25 mouse cellular contexts compared by ENCODE assay signal in the genomic region with DNA sequence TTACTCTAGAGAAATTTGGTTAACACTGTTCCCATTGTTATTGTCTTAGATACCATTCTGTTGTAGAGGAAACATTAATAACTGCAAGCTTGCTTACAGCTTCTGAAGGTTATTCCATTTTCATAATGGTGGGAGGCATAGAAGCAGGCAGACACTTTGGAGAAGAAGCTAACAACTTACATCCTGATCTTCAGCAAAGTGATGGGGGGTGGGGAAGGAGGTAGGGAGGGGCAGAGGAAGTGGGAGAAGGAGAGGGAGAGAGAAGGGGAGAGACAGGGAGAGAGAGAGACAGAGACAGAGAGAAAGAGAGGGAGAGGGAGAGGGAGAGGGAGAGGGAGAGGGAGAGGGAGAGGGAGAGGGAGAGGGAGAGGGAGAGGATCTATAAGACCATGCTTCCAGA. TPM values are rescaled to one million over a fixed set of nuclear protein-coding genes. Genes with fewer than 3 reads are reported as not detected.
DNase-seq lines count a peak whose midpoint lies in the region; ATAC-seq and TF ChIP-seq lines count a peak whose summit lies in the region.
"Had no signal": no experiment of that assay in that cellular context is flagged by ENCODE, and none has a peak within 500 bp of the region (broad histone marks: within the 10 kb centered on the region; RNA-seq: fewer than 3 reads in every experiment).

No protein-coding gene starts in this region.

- H3K27ac ChIP-seq in ES-Bruce4 (ENCODE audit: insufficient read depth, low read length) (peak overlapping the region; percentile 99), ES-E14 (ENCODE audit: insufficient read depth, low read depth, low read length, poor library complexity, severe bottlenecking) (peak overlapping the region; percentile 78; the same call in 1 of the 2 replicates)
- H3K27ac ChIP-seq in cerebellum, adult 2 months (ENCODE audit: insufficient read depth, low read length), result no peak overlapping the region
- no peak overlapping the region for H3K27ac ChIP-seq in forebrain, embryonic 11.5 days (ENCODE audit: low read depth, low read length)
- H3K27ac ChIP-seq: embryonic facial prominence, embryonic 13.5 days; embryonic facial prominence, embryonic 15.5 days; forebrain, embryonic 10.5 days; forebrain, embryonic 13.5 days; forebrain, embryonic 15.5 days had no signal

- TF ChIP-seq EP300 in ES-Bruce4 (IDR thresholded peaks at IDR 0.05; ENCODE audit: insufficient read depth, low read depth, low read length), result no peak

- no peak overlapping the region for H3K9ac ChIP-seq in ES-Bruce4 (ENCODE audit: low read depth, poor library complexity, severe bottlenecking)
- no peak overlapping the region for H3K9ac ChIP-seq in ES-E14 (ENCODE audit: insufficient read depth, low read depth, low read length, poor library complexity, severe bottlenecking)
- H3K9ac ChIP-seq in forebrain, embryonic 11.5 days (ENCODE audit: low read length), result no peak overlapping the region
- H3K9ac ChIP-seq: embryonic facial prominence, embryonic 13.5 days; embryonic facial prominence, embryonic 15.5 days; forebrain, embryonic 13.5 days; forebrain, embryonic 15.5 days; forebrain, postnatal 0 days had no signal

- no peak overlapping the region for H3K4me2 ChIP-seq in forebrain, embryonic 11.5 days (ENCODE audit: low read depth, low read length, severe bottlenecking)
- H3K4me2 ChIP-seq: embryonic facial prominence, embryonic 13.5 days; embryonic facial prominence, embryonic 15.5 days; forebrain, embryonic 13.5 days; forebrain, embryonic 15.5 days had no signal

- no peak for ATAC-seq in forebrain, embryonic 11.5 days (replicated peaks; ENCODE audit: low FRiP score)
- ATAC-seq: activated CD4-positive, CD25-positive, alpha-beta regulatory T cell, adult 4 months; forebrain, embryonic 13.5 days; forebrain, embryonic 15.5 days; forebrain, postnatal 0 days; Patski had no signal

- TF ChIP-seq CTCF in ES-Bruce4 (IDR thresholded peaks at IDR 0.05; ENCODE audit: low read depth, low read length), result no peak
- no peak for TF ChIP-seq CTCF in cerebellum, adult 2 months (IDR thresholded peaks at IDR 0.05; ENCODE audit: borderline replicate concordance, insufficient read depth, low read depth, low read length)

- DNase-seq in ES-E14 (ENCODE audit: low read depth, low spot score) (no peak), ZHBTc4 (ENCODE audit: low read depth, low spot score) (peak; percentile 11)
- no peak for DNase-seq in cerebellum, adult 2 months
- DNase-seq in forebrain, embryonic 11.5 days (ENCODE audit: low spot score), result no peak
- DNase-seq: adrenal gland, adult 8-10 months; adrenal gland, postnatal 14 days; adrenal gland, postnatal 36 days; B cell, adult 2 months; cerebellum, adult 11-12 months; cerebellum, adult 8-10 months; cerebellum, adult 9-11 months; cerebellum, postnatal 14 days; cerebellum, postnatal 36 days; embryo, embryonic 11 days; forebrain, postnatal 0 days had no signal

- H3K4me3 ChIP-seq in ES-Bruce4 (ENCODE audit: low read depth, low read length), result no peak overlapping the region
- no peak overlapping the region for H3K4me3 ChIP-seq in ES-E14 (ENCODE audit: insufficient read depth in 1 of 2, low read depth in 1 of 2, low read length in 2 of 2, poor library complexity in 1 of 2, severe bottlenecking in 1 of 2)
- no peak overlapping the region for H3K4me3 ChIP-seq in cerebellum, adult 2 months (replicated peaks; ENCODE audit: insufficient read depth, low read depth, low read length)
- no peak overlapping the region for H3K4me3 ChIP-seq in forebrain, embryonic 11.5 days (ENCODE audit: low read depth, low read length)
- H3K4me3 ChIP-seq: embryonic facial prominence, embryonic 13.5 days; embryonic facial prominence, embryonic 15.5 days; erythroblast, embryonic 14.5 days; forebrain, embryonic 10.5 days; forebrain, embryonic 13.5 days; forebrain, embryonic 15.5 days had no signal

- in situ Hi-C loops in ES-E14 (cut with MboI; ENCODE audit: low sequenced_read_pairs in 2 of 2, unreplicated experiment in 2 of 2), result no loop called here

- no peak for TF ChIP-seq POLR2A in ES-Bruce4 (IDR thresholded peaks at IDR 0.05; ENCODE audit: insufficient read depth, low read length)
- TF ChIP-seq POLR2A in cerebellum, adult 2 months (IDR thresholded peaks at IDR 0.05; ENCODE audit: borderline replicate concordance, insufficient read depth, low read length), result no peak

- H3K4me1 ChIP-seq in ES-Bruce4 (ENCODE audit: control insufficient read depth, insufficient read depth, low read length) (peaks cover 2% of the 10 kb centered on the region), ES-E14 (ENCODE audit: control insufficient read depth in 2 of 2, insufficient read depth in 2 of 2, low read length in 2 of 2, poor library complexity in 1 of 2) (no peaks in the 10 kb centered on the region)
- H3K4me1 ChIP-seq in cerebellum, adult 2 months (ENCODE audit: control insufficient read depth, insufficient read depth, low read length), result no peaks in the 10 kb centered on the region
- H3K4me1 ChIP-seq in forebrain, embryonic 11.5 days (replicated peaks; ENCODE audit: control insufficient read depth, insufficient read depth, low read length), result no peaks in the 10 kb centered on the region
- H3K4me1 ChIP-seq: embryonic facial prominence, embryonic 13.5 days; embryonic facial prominence, embryonic 15.5 days; forebrain, embryonic 10.5 days; forebrain, embryonic 13.5 days; forebrain, embryonic 15.5 days had no signal

- H3K36me3 ChIP-seq in ES-Bruce4 (ENCODE audit: control insufficient read depth, insufficient read depth, low read length, poor library complexity, severe bottlenecking), result no peaks in the 10 kb centered on the region
- no peaks in the 10 kb centered on the region for H3K36me3 ChIP-seq in ES-E14 (ENCODE audit: control insufficient read depth, insufficient read depth, low read length, poor library complexity, severe bottlenecking)
- H3K36me3 ChIP-seq in forebrain, embryonic 11.5 days (ENCODE audit: control insufficient read depth, insufficient read depth, low read length), result no peaks in the 10 kb centered on the region
- H3K36me3 ChIP-seq: embryonic facial prominence, embryonic 13.5 days; embryonic facial prominence, embryonic 15.5 days; forebrain, embryonic 10.5 days; forebrain, embryonic 15.5 days; G1E had no signal

- H3K9me3 ChIP-seq in ES-Bruce4 (replicated peaks; ENCODE audit: control insufficient read depth, insufficient read depth, low read length, poor library complexity, severe bottlenecking), result no peaks in the 10 kb centered on the region
- no peaks in the 10 kb centered on the region; the same call in 1 of the 2 replicates for H3K9me3 ChIP-seq in ES-E14 (ENCODE audit: control insufficient read depth, insufficient read depth, low read depth, low read length)
- H3K9me3 ChIP-seq in forebrain, embryonic 11.5 days (ENCODE audit: control insufficient read depth, low read length), result no peaks in the 10 kb centered on the region
- H3K9me3 ChIP-seq: embryonic facial prominence, embryonic 13.5 days; embryonic facial prominence, embryonic 15.5 days; forebrain, embryonic 10.5 days; forebrain, embryonic 13.5 days; forebrain, embryonic 15.5 days; G1E had no signal

- H3K27me3 ChIP-seq in ES-Bruce4 (ENCODE audit: control insufficient read depth, insufficient read depth, low read length, poor library complexity, severe bottlenecking), result no peaks in the 10 kb centered on the region
- no peaks in the 10 kb centered on the region for H3K27me3 ChIP-seq in cerebellum, adult 2 months (ENCODE audit: control insufficient read depth, insufficient read depth, low read length)
- no peaks in the 10 kb centered on the region for H3K27me3 ChIP-seq in forebrain, embryonic 11.5 days (ENCODE audit: control insufficient read depth, insufficient read depth, low read length)
- H3K27me3 ChIP-seq: embryonic facial prominence, embryonic 13.5 days; embryonic facial prominence, embryonic 15.5 days; forebrain, embryonic 13.5 days; forebrain, embryonic 15.5 days; Patski had no signal

TF ChIP-seq in ES-E14, 5 proteins besides CTCF, POLR2A, EP300 and RAD21:
- TF ChIP-seq ZNF384 (IDR thresholded peaks at IDR 0.05; ENCODE audit: low read depth, low read length), result no peak
TF ChIP-seq in ES-E14: peak in this region for 0.

RNA-seq across cellular contexts. Expression of a gene that starts 50.6 kb away (rescaled TPM):
- 505 and 579 TPM in 2 replicates for polyA plus RNA-seq in ES-Bruce4 (2011; ENCODE audit: insufficient read depth, insufficient read length, low read depth, missing spikeins)
- 1,263 and 1,354 TPM in 2 replicates for total RNA-seq in ES-E14 (2012; rRNA removed)
- polyA plus RNA-seq in cerebellum, adult 2 months (2012; rRNA removed), result 896 and 912 TPM in 2 replicates
- polyA plus RNA-seq in forebrain, embryonic 11.5 days (2014; fragmentation: Nextera tagmentation; extraction: Ambion mirVana), result 549 and 590 TPM in 2 replicates

Comparison
In these comparisons a context has a peak if more than half of its experiments do, and no peak if none do; other contexts are left out.
1. H3K27ac ChIP-seq: peak in ES-Bruce4 (single experiment) and ES-E14 (single experiment); none in cerebellum, adult 2 months (single experiment) and forebrain, embryonic 11.5 days (single experiment).